Mouse (Mus musculus): ENCODE measurements at regions not wholly inside any gene's neighbourhood (a gene's known extent, or its start where the extent isn't known, plus 50 kb on each side); places are given as distances from the start of the nearest gene placed in this dataset.
A peak's percentile ranks its signal among the peaks of the same experiment; 100 is the strongest.

- H3K27ac ChIP-seq (ENCODE audit: low read depth, low read length) = no peak overlapping the region
- WGBS = 86% methylated on average over 6 of the region's 6 CpGs
These were observed 2055.2 kb upstream of the 5930422O12Rik start for GRCm38 (mm10) chr8:31373140-31373787.

GRCm38 (mm10) chr8:31377698-31378334, 2050.7 kb upstream of the 5930422O12Rik start:
- WGBS = 92% methylated on average over 2 of the region's 2 CpGs
- Histone ChIP-seq H3K4me1 (ENCODE audit: control insufficient read depth, insufficient read depth, low read length) (no peaks in the 10 kb centered on the region), H3K9ac (ENCODE audit: low read length) (no peak overlapping the region), H3K36me3 (ENCODE audit: control insufficient read depth, insufficient read depth, low read length) (no peaks in the 10 kb centered on the region), H3K27me3 (replicated peaks; ENCODE audit: control insufficient read depth, insufficient read depth, low read length) (no peaks in the 10 kb centered on the region), H3K27ac (ENCODE audit: low read depth, low read length) (no peak overlapping the region), H3K4me2 (ENCODE audit: low read length) (no peak overlapping the region), H3K4me3 (ENCODE audit: low read depth, low read length) (no peak overlapping the region), H3K9me3 (replicated peaks; ENCODE audit: control insufficient read depth, low read length) (no peaks in the 10 kb centered on the region)
- DNase-seq (ENCODE audit: low spot score) (no peak), ATAC-seq (no peak)

More at GRCm38 (mm10) chr8:31373140-31373787, 2055.2 kb upstream of the 5930422O12Rik start:
- DNase-seq (ENCODE audit: low spot score) (no peak), ATAC-seq (no peak)
- no peak overlapping the region for H3K4me2 ChIP-seq (ENCODE audit: low read length)
- H3K9me3 ChIP-seq (replicated peaks; ENCODE audit: control insufficient read depth, low read length) = no peaks in the 10 kb centered on the region
- H3K4me1 ChIP-seq (ENCODE audit: control insufficient read depth, insufficient read depth, low read length) = no peaks in the 10 kb centered on the region
- no peak overlapping the region for H3K9ac ChIP-seq (ENCODE audit: low read length)
- H3K4me3 ChIP-seq (ENCODE audit: low read depth, low read length) = no peak overlapping the region
- H3K27me3 ChIP-seq (replicated peaks; ENCODE audit: control insufficient read depth, insufficient read depth, low read length) = no peaks in the 10 kb centered on the region
- no peaks in the 10 kb centered on the region for H3K36me3 ChIP-seq (ENCODE audit: control insufficient read depth, insufficient read depth, low read length)

DNA sequence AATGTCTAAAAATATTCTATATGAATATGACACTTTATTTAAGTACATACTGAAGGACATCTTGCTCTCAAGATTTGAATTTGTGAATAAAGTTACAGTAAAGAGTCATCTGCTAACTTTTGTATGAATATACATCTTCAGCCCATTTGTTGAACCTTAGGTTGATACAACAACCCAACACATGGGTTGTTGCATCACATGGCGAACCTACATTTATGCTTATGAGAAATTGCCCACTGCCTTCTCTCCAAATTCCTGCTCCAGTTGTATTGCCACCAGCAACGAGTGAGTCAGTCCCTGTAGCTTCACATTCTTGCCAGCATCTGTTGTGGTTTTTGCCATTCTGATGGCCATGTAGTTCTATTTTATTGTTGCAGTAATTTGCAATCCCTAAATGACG, 2023.7 kb upstream of the 5930422O12Rik start:
- H3K36me3 ChIP-seq (ENCODE audit: control insufficient read depth, insufficient read depth, low read length) = no peaks in the 10 kb centered on the region
- DNase-seq (ENCODE audit: low spot score) (no peak), ATAC-seq (no peak)
- H3K9ac ChIP-seq (ENCODE audit: low read length) = no peak overlapping the region
- H3K4me3 ChIP-seq (ENCODE audit: low read depth, low read length) = no peak overlapping the region
- H3K9me3 ChIP-seq (replicated peaks; ENCODE audit: control insufficient read depth, low read length) = no peaks in the 10 kb centered on the region
- 84% methylated on average over 3 of the region's 3 CpGs for WGBS
- H3K27me3 ChIP-seq (replicated peaks; ENCODE audit: control insufficient read depth, insufficient read depth, low read length) = no peaks in the 10 kb centered on the region
- H3K27ac ChIP-seq (ENCODE audit: low read depth, low read length) = no peak overlapping the region
- H3K4me1 ChIP-seq (ENCODE audit: control insufficient read depth, insufficient read depth, low read length) = no peaks in the 10 kb centered on the region
- no peak overlapping the region for H3K4me2 ChIP-seq (ENCODE audit: low read length)

DNA sequence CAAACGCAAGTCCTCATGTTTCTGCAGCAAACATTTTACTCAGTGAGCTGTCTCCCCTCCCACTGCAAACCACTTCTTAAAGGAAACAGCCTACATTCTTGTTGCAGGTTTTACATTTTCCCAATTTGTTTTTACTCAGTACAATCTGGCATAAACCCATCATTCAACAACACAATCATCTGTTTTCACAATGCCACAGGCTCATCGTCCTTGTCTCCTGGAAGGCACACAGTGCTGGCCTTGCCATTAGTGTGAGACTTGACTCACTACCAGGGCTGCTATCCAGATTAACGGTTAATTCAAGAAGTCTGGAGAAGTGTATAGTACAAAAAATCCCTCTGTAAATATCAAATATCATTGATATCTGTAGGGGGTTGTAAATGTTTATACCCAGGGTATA, 2006.3 kb upstream of the 5930422O12Rik start:
- Histone ChIP-seq H3K4me2 (ENCODE audit: low read length) (no peak overlapping the region), H3K27me3 (replicated peaks; ENCODE audit: control insufficient read depth, insufficient read depth, low read length) (no peaks in the 10 kb centered on the region), H3K4me3 (ENCODE audit: low read depth, low read length) (no peak overlapping the region), H3K4me1 (ENCODE audit: control insufficient read depth, insufficient read depth, low read length) (no peaks in the 10 kb centered on the region), H3K9ac (ENCODE audit: low read length) (no peak overlapping the region), H3K27ac (ENCODE audit: low read depth, low read length) (no peak overlapping the region), H3K36me3 (ENCODE audit: control insufficient read depth, insufficient read depth, low read length) (no peaks in the 10 kb centered on the region), H3K9me3 (replicated peaks; ENCODE audit: control insufficient read depth, low read length) (no peaks in the 10 kb centered on the region)
- WGBS = 71% methylated on average over 3 of the region's 3 CpGs
- DNase-seq (ENCODE audit: low spot score) = no peak
- ATAC-seq = no peak

DNA sequence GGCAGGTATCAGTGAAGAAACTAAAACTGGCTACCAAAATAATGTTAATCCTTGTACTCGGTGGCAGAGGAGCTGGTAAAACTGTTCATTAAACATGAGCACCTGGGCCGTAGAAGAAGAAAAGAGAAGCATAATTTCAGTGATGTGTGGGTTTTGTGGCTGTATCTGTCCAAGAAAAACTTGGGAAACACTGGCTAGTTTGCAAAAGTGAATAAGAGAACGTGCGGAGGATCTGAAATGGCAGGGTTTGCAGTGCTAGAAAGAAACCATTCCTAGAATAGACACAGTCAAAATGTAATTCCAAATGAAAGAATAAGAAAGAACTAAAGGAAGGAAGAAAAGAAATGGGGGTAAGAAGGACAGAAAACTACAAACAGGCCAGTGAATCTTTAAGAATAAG, 2000.8 kb upstream of the 5930422O12Rik start:
- no peaks in the 10 kb centered on the region for H3K4me1 ChIP-seq (ENCODE audit: control insufficient read depth, insufficient read depth, low read length)
- no peak overlapping the region for H3K27ac ChIP-seq (ENCODE audit: low read depth, low read length)
- WGBS = 92% methylated on average over 4 of the region's 4 CpGs
- no peaks in the 10 kb centered on the region for H3K36me3 ChIP-seq (ENCODE audit: control insufficient read depth, insufficient read depth, low read length)
- no peak overlapping the region for H3K4me2 ChIP-seq (ENCODE audit: low read length)
- H3K9ac ChIP-seq (ENCODE audit: low read length) = no peak overlapping the region
- H3K4me3 ChIP-seq (ENCODE audit: low read depth, low read length) = no peak overlapping the region
- no peaks in the 10 kb centered on the region for H3K9me3 ChIP-seq (replicated peaks; ENCODE audit: control insufficient read depth, low read length)
- H3K27me3 ChIP-seq (replicated peaks; ENCODE audit: control insufficient read depth, insufficient read depth, low read length) = no peaks in the 10 kb centered on the region
- ATAC-seq (no peak), DNase-seq (ENCODE audit: low spot score) (no peak)

GRCm38 (mm10) chr8:31436445-31437191, 1991.9 kb upstream of the 5930422O12Rik start:
- no peak overlapping the region for H3K9ac ChIP-seq (ENCODE audit: low read length)
- H3K9me3 ChIP-seq (replicated peaks; ENCODE audit: control insufficient read depth, low read length) = no peaks in the 10 kb centered on the region
- DNase-seq (ENCODE audit: low spot score) (no peak), ATAC-seq (no peak)
- H3K36me3 ChIP-seq (ENCODE audit: control insufficient read depth, insufficient read depth, low read length) = no peaks in the 10 kb centered on the region
- no peaks in the 10 kb centered on the region for H3K4me1 ChIP-seq (ENCODE audit: control insufficient read depth, insufficient read depth, low read length)
- no peak overlapping the region for H3K4me2 ChIP-seq (ENCODE audit: low read length)
- no peak overlapping the region for H3K4me3 ChIP-seq (ENCODE audit: low read depth, low read length)
- WGBS = 80% methylated on average over 10 of the region's 10 CpGs
- H3K27me3 ChIP-seq (replicated peaks; ENCODE audit: control insufficient read depth, insufficient read depth, low read length) = no peaks in the 10 kb centered on the region
- no peak overlapping the region for H3K27ac ChIP-seq (ENCODE audit: low read depth, low read length)

DNA sequence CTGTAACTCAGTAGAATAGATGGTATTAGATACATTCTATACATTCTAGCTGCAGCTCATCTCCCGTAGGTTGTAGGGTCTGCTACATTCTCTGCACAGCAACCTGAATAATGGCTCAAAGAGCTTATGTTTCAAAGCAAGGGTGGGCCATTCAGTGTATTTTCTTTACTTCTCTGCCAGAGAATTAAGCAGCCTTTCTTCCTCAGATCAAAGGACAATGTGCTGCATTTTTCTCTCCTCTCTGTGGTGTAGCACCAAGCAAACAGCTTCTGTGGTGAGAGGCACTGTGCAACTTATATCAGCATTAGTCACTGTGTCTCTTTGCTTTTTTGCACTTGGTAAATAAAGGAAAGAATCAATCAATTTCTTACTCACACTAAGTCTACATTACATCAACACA, 1983.7 kb upstream of the 5930422O12Rik start:
- H3K4me3 ChIP-seq (ENCODE audit: low read depth, low read length) = no peak overlapping the region
- H3K36me3 ChIP-seq (ENCODE audit: control insufficient read depth, insufficient read depth, low read length) = no peaks in the 10 kb centered on the region
- H3K9ac ChIP-seq (ENCODE audit: low read length) = no peak overlapping the region
- no peaks in the 10 kb centered on the region for H3K4me1 ChIP-seq (ENCODE audit: control insufficient read depth, insufficient read depth, low read length)
- no peak overlapping the region for H3K27ac ChIP-seq (ENCODE audit: low read depth, low read length)
- DNase-seq (ENCODE audit: low spot score) (peak; percentile 63), ATAC-seq (peak; percentile 73)
- WGBS = 6% methylated on average over 1 of the region's 1 CpGs
- H3K9me3 ChIP-seq (replicated peaks; ENCODE audit: control insufficient read depth, low read length) = no peaks in the 10 kb centered on the region
- H3K4me2 ChIP-seq (ENCODE audit: low read length) = no peak overlapping the region
- no peaks in the 10 kb centered on the region for H3K27me3 ChIP-seq (replicated peaks; ENCODE audit: control insufficient read depth, insufficient read depth, low read length)

- no peak overlapping the region for H3K9ac ChIP-seq (ENCODE audit: low read length)
- no peaks in the 10 kb centered on the region for H3K36me3 ChIP-seq (ENCODE audit: control insufficient read depth, insufficient read depth, low read length)
- H3K27ac ChIP-seq (ENCODE audit: low read depth, low read length) = no peak overlapping the region
- H3K4me1 ChIP-seq (ENCODE audit: control insufficient read depth, insufficient read depth, low read length) = no peaks in the 10 kb centered on the region
- 81% methylated on average over 2 of the region's 2 CpGs for WGBS
- H3K4me3 ChIP-seq (ENCODE audit: low read depth, low read length) = no peak overlapping the region
- ATAC-seq (no peak), DNase-seq (ENCODE audit: low spot score) (no peak)
- H3K4me2 ChIP-seq (ENCODE audit: low read length) = no peak overlapping the region
- H3K9me3 ChIP-seq (replicated peaks; ENCODE audit: control insufficient read depth, low read length) = no peaks in the 10 kb centered on the region
- no peaks in the 10 kb centered on the region for H3K27me3 ChIP-seq (replicated peaks; ENCODE audit: control insufficient read depth, insufficient read depth, low read length)
These were observed 1980.5 kb upstream of the 5930422O12Rik start for GRCm38 (mm10) chr8:31447984-31448383.
